Mouse (Mus musculus) neutrophil, adult 5-6 weeks (primary cell): ENCODE data around the gene Myog. TPM values are rescaled to one million over a fixed set of nuclear protein-coding genes. Genes with fewer than 3 reads are reported as not detected.

Source experiments
- ATAC-seq: fragments of 151-379, 151-347 bp; 2 replicates; pipeline ENCODE4 v1.8.0; 2017; ENCODE audit warnings: mild to moderate bottlenecking, moderate TSS enrichment; ENCODE audit not compliant: insufficient number of reproducible peaks, poor library complexity, low FRiP score, severe bottlenecking; ENCODE audit errors: extremely low read depth
- total RNA-seq: library from RNA; stranded (forward); fragments of 200-1000 nt; gene quantifications from 2 replicates; pipeline ENCODE4 v1.2.3, GENCODE M21; 2017

Gene Myog
- total RNA-seq, 1 experiment from 2014 or later: not detected

DNA sequence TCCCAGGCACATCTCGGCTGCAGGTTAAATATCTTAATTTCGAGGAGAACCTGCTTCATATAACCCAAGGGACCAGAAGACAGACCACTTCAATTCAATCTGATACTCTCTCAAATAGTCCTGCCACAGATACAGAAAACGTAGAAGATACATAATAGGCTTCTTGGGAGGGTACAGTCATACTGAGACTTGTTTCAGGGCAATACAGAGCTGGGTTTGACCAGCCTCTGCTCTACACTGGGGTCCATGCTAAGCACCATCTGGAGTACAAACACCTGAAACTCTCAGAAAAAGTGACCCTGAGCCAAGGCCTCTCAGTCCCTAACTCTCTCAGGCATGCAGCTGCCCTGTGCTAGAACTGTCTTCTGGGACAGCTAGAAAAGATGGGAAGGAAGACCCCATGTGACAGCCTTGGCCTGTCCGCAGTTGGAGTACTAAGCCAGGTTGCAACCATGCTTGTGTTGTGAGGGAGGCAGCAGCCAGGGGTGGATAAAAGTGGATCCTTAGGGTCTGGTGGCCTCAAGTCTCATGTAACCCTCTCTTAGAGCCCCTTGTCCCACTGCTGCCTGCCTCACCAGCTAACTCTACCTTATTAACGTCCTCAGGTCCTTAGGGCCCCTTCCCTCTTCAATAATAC is 52.0 kb downstream of the Myog start:
- no peak for ATAC-seq

Other genes with a start within 250 kb of the Myog start
- 605 and 631 TPM in 2 replicates for gene Btg2, start 210.9 kb upstream of the Myog start, total RNA-seq
- gene Chit1, start 178.7 kb upstream of the Myog start, total RNA-seq: 0.35 TPM in 1 of 2 replicates, not detected in the other
- 241 and 251 TPM in 2 replicates for gene Chil1, start 107.8 kb upstream of the Myog start, total RNA-seq
- not detected in 2 replicates for gene Mybph, start 96.5 kb upstream of the Myog start, total RNA-seq
- not detected in 2 replicates for gene Adora1, start 54.6 kb upstream of the Myog start, total RNA-seq
- 2.9 and 3.2 TPM in 2 replicates for gene Ppfia4, start 42.9 kb downstream of the Myog start, total RNA-seq
- gene Tmem183a, start 72.0 kb downstream of the Myog start, total RNA-seq: 63.7 and 74.1 TPM in 2 replicates
- gene 4933406M09Rik, start 96.0 kb downstream of the Myog start, total RNA-seq: 0.35 TPM in 1 of 2 replicates, not detected in the other
- 82.5 and 86.9 TPM in 2 replicates for gene Cyb5r1, start 115.6 kb downstream of the Myog start, total RNA-seq
- gene Adipor1, start 125.4 kb downstream of the Myog start, total RNA-seq: 373 and 380 TPM in 2 replicates
- gene Klhl12, start 165.5 kb downstream of the Myog start, total RNA-seq: 31.3 and 38.4 TPM in 2 replicates
- 16.9 and 21.1 TPM in 2 replicates for gene Rabif, start 204.7 kb downstream of the Myog start, total RNA-seq